Mouse (Mus musculus): ENCODE data around the gene Sec61g.

DNA sequence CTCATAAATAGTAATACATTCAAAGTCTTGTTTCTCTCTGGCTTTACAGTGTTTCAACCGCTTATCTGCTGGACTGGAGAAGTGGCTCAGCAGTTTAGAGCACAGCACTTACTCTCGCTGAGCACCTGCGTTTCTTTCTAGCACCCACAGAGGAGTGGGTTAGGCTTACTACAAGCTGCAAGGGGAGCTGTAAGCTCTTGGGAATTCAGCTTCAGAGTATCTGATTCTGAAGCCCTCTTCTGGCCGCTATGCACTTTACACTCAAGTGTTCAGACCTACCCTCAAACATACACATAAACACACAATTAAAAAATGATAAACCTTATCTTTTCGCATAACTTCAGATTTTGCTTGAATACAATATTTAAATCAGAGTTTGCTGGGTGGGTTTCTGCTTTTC is 24.6 kb upstream of the Sec61g start:
- TF ChIP-seq CTCF (IDR thresholded peaks at IDR 0.05; ENCODE audit: borderline replicate concordance, insufficient read depth, low read length) (no peak), POLR2A (IDR thresholded peaks at IDR 0.05; ENCODE audit: low read depth, low read length) (no peak)
